Mouse (Mus musculus): ENCODE results near the gene AY358078. TPM values are rescaled to one million over a fixed set of nuclear protein-coding genes. Genes with fewer than 3 reads are reported as not detected.
"Not testable (repeated sequence)": the region's sequence is repeated elsewhere in the genome, so short reads cannot be mapped to it uniquely, and the experiment has no call there.

Gene AY358078
- not detected in 2 replicates for polyA plus RNA-seq (2015; fragmentation: Nextera tagmentation; extraction: Ambion mirVana)

- Histone ChIP-seq H3K27me3 (ENCODE audit: control insufficient read depth, insufficient read depth, low read depth, low read length) (no peaks in the 10 kb centered on the region), H3K4me2 (ENCODE audit: low read depth, low read length) (no peak within 1 kb of the TSS), H3K9ac (ENCODE audit: low read length) (no peak within 1 kb of the TSS), H3K4me1 (replicated peaks; ENCODE audit: control insufficient read depth, insufficient read depth, low read length) (no peaks in the 10 kb centered on the region), H3K27ac (ENCODE audit: low read length) (no peak within 1 kb of the TSS), H3K9me3 (ENCODE audit: control insufficient read depth, low read length) (no peaks in the 10 kb centered on the region), H3K36me3 (ENCODE audit: control insufficient read depth, insufficient read depth, low read length) (no peaks in the 10 kb centered on the region), H3K4me3 (ENCODE audit: low read length) (no peak within 1 kb of the TSS)
- 63% methylated on average over 2 of the region's 2 CpGs for WGBS
- ATAC-seq (ENCODE audit: low read depth): no peak
Observed at GRCm38 (mm10) chr14:51799746-51800145, at the start of gene AY358078. Gene AY358078 (plus strand): TSS chr14:51800046.

- no peak for ATAC-seq (ENCODE audit: low read depth)
- H3K27ac ChIP-seq (ENCODE audit: low read length): no peak overlapping the region
- 70% methylated on average over 2 of the region's 2 CpGs for WGBS
Observed at GRCm38 (mm10) chr14:51755944-51756343, 43.9 kb upstream of the AY358078 start.

DNA sequence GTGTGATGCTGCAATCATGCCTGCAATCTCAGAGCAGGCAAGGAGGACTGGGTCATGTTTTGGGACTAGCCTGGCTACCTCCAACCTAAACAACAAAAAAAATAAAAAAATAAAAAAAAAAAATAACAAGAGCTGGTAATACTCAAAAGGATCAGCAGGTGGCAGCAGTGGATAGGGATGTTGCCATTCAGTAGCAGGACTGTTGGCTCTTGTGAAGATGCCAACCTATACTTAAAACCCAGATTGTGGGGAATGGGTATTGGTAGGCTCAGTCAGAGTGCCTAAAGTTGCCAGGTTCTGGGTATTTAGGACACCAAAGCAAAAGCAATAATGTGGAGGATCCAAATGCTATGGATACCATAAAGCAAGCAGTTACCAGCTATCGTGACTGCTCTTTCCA is 28.5 kb upstream of the AY358078 start:
- not testable (repeated sequence) for H3K36me3 ChIP-seq (ENCODE audit: control insufficient read depth, insufficient read depth, low read length); H3K4me3 ChIP-seq (ENCODE audit: low read length); H3K4me2 ChIP-seq (ENCODE audit: low read depth, low read length); H3K27me3 ChIP-seq (ENCODE audit: control insufficient read depth, insufficient read depth, low read depth, low read length); H3K4me1 ChIP-seq (replicated peaks; ENCODE audit: control insufficient read depth, insufficient read depth, low read length); ATAC-seq (ENCODE audit: low read depth); H3K27ac ChIP-seq (ENCODE audit: low read length); H3K9me3 ChIP-seq (ENCODE audit: control insufficient read depth, low read length); H3K9ac ChIP-seq (ENCODE audit: low read length)
- WGBS: 76% methylated on average over 1 of the region's 1 CpGs

More at GRCm38 (mm10) chr14:51755944-51756343, 43.9 kb upstream of the AY358078 start:
- no peaks in the 10 kb centered on the region for H3K36me3 ChIP-seq (ENCODE audit: control insufficient read depth, insufficient read depth, low read length)
- no peak overlapping the region for H3K4me2 ChIP-seq (ENCODE audit: low read depth, low read length)
- no peak overlapping the region for H3K4me3 ChIP-seq (ENCODE audit: low read length)
- H3K27me3 ChIP-seq (ENCODE audit: control insufficient read depth, insufficient read depth, low read depth, low read length): no peaks in the 10 kb centered on the region
- H3K9me3 ChIP-seq (ENCODE audit: control insufficient read depth, low read length): no peaks in the 10 kb centered on the region
- no peak overlapping the region for H3K9ac ChIP-seq (ENCODE audit: low read length)
- no peaks in the 10 kb centered on the region for H3K4me1 ChIP-seq (replicated peaks; ENCODE audit: control insufficient read depth, insufficient read depth, low read length)

DNA sequence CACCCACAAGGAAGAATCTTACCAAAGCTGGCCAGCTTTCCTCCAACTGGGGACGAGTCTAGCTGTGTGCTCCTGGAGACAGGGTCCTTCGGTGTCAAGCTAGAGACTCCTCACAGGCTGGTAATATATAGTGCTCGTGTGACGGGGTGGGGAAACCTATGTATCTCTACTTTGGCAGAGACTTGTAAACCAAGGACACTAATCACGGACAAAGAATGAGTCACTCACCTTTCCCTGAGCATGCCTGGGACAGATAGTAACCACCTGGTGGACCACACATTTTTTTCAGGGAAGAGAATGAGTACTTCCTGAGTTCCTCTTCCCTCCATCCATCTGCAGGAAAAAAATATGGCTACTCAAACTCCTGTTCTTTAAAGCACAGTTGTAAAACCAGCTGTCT is 26.4 kb upstream of the AY358078 start, which contains the start of gene Ang4:
Ang4 (minus strand) TSS at position 101 of the 400 bp plus-strand sequence.
- 70% methylated on average over 5 of the region's 5 CpGs for WGBS
- no peak for ATAC-seq (ENCODE audit: low read depth)
- Histone ChIP-seq H3K27ac (ENCODE audit: low read length) (no peak within 1 kb of the TSS), H3K9me3 (ENCODE audit: control insufficient read depth, low read length) (no peaks in the 10 kb centered on the region), H3K4me3 (ENCODE audit: low read length) (no peak within 1 kb of the TSS), H3K36me3 (ENCODE audit: control insufficient read depth, insufficient read depth, low read length) (no peaks in the 10 kb centered on the region), H3K4me1 (replicated peaks; ENCODE audit: control insufficient read depth, insufficient read depth, low read length) (no peaks in the 10 kb centered on the region), H3K27me3 (ENCODE audit: control insufficient read depth, insufficient read depth, low read depth, low read length) (no peaks in the 10 kb centered on the region), H3K9ac (ENCODE audit: low read length) (no peak within 1 kb of the TSS), H3K4me2 (ENCODE audit: low read depth, low read length) (no peak within 1 kb of the TSS)

GRCm38 (mm10) chr14:51777791-51778190 is 22.1 kb upstream of the AY358078 start:
- Histone ChIP-seq H3K4me1 (replicated peaks; ENCODE audit: control insufficient read depth, insufficient read depth, low read length) (no peaks in the 10 kb centered on the region), H3K9ac (ENCODE audit: low read length) (no peak overlapping the region), H3K9me3 (ENCODE audit: control insufficient read depth, low read length) (no peaks in the 10 kb centered on the region), H3K27ac (ENCODE audit: low read length) (no peak overlapping the region), H3K4me2 (ENCODE audit: low read depth, low read length) (no peak overlapping the region), H3K4me3 (ENCODE audit: low read length) (no peak overlapping the region), H3K36me3 (ENCODE audit: control insufficient read depth, insufficient read depth, low read length) (no peaks in the 10 kb centered on the region), H3K27me3 (ENCODE audit: control insufficient read depth, insufficient read depth, low read depth, low read length) (no peaks in the 10 kb centered on the region)
- 86% methylated on average over 1 of the region's 1 CpGs for WGBS
- no peak for ATAC-seq (ENCODE audit: low read depth)

DNA sequence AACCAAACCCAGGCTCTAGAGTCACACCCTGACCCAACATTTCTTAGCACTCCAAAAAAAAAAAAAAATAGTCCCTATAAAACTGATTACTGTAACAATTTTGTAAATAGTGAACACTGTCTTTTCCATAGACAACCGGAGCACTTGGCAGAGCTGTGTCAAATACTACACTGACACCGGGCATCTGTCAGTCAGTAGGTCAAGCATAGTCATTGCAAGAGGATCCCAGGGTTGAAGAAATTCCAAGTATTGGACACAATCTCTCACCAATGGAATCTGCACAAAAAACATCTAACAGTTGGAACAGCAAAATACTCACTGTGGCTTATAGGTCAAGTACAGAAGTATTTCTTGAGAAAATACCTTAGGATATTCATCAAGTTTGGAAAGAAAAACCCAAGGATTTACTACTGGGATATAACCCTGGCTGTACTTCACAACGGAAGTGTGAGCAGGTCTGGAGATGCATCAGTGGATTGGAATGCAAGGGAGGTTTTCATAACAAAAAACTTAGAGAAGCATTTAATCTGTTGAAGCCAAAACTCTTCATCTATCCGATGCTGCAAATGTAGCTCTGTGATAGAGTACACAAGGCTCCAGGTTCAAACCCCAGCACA is 20.9 kb upstream of the AY358078 start:
- WGBS: 75% methylated on average over 4 of the region's 4 CpGs
- Histone ChIP-seq H3K36me3 (ENCODE audit: control insufficient read depth, insufficient read depth, low read length) (no peaks in the 10 kb centered on the region), H3K9me3 (ENCODE audit: control insufficient read depth, low read length) (no peaks in the 10 kb centered on the region), H3K4me3 (ENCODE audit: low read length) (no peak overlapping the region), H3K9ac (ENCODE audit: low read length) (no peak overlapping the region), H3K4me1 (replicated peaks; ENCODE audit: control insufficient read depth, insufficient read depth, low read length) (no peaks in the 10 kb centered on the region), H3K4me2 (ENCODE audit: low read depth, low read length) (no peak overlapping the region), H3K27me3 (ENCODE audit: control insufficient read depth, insufficient read depth, low read depth, low read length) (no peaks in the 10 kb centered on the region), H3K27ac (ENCODE audit: low read length) (no peak overlapping the region)
- no peak for ATAC-seq (ENCODE audit: low read depth)

DNA sequence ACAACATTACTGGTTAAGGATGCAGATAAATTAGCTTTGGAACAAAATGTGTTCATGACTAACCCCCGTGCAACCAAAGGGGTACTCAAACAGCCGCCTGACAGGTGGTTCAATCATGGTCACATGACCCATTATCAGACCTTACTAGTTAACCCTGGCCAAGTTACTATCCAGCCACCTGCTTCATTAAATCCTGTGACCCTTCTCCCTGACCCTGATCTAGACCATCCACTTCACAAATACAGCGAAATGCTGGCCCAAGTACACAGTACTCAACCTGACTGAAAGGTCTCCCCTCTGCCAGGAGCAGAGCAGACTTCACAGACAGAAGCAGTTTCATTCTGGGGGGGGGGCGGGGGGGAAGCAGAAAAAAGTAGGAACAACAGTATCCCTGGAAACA is 13.5 kb upstream of the AY358078 start:
- WGBS: 63% methylated on average over 4 of the region's 4 CpGs
- Histone ChIP-seq H3K4me3 (ENCODE audit: low read length) (no peak overlapping the region), H3K36me3 (ENCODE audit: control insufficient read depth, insufficient read depth, low read length) (no peaks in the 10 kb centered on the region), H3K9me3 (ENCODE audit: control insufficient read depth, low read length) (no peaks in the 10 kb centered on the region), H3K27me3 (ENCODE audit: control insufficient read depth, insufficient read depth, low read depth, low read length) (no peaks in the 10 kb centered on the region), H3K4me1 (replicated peaks; ENCODE audit: control insufficient read depth, insufficient read depth, low read length) (no peaks in the 10 kb centered on the region), H3K9ac (ENCODE audit: low read length) (no peak overlapping the region), H3K27ac (ENCODE audit: low read length) (no peak overlapping the region), H3K4me2 (ENCODE audit: low read depth, low read length) (no peak overlapping the region)
- ATAC-seq (ENCODE audit: low read depth): no peak

GRCm38 (mm10) chr14:51787061-51787460 is 12.8 kb upstream of the AY358078 start:
- H3K36me3 ChIP-seq (ENCODE audit: control insufficient read depth, insufficient read depth, low read length): no peaks in the 10 kb centered on the region
- H3K4me3 ChIP-seq (ENCODE audit: low read length): no peak overlapping the region
- no peak overlapping the region for H3K9ac ChIP-seq (ENCODE audit: low read length)
- 92% methylated on average over 5 of the region's 5 CpGs for WGBS
- no peaks in the 10 kb centered on the region for H3K27me3 ChIP-seq (ENCODE audit: control insufficient read depth, insufficient read depth, low read depth, low read length)
- H3K9me3 ChIP-seq (ENCODE audit: control insufficient read depth, low read length): no peaks in the 10 kb centered on the region
- H3K4me1 ChIP-seq (replicated peaks; ENCODE audit: control insufficient read depth, insufficient read depth, low read length): no peaks in the 10 kb centered on the region
- no peak overlapping the region for H3K4me2 ChIP-seq (ENCODE audit: low read depth, low read length)
- no peak overlapping the region for H3K27ac ChIP-seq (ENCODE audit: low read length)
- no peak for ATAC-seq (ENCODE audit: low read depth)

DNA sequence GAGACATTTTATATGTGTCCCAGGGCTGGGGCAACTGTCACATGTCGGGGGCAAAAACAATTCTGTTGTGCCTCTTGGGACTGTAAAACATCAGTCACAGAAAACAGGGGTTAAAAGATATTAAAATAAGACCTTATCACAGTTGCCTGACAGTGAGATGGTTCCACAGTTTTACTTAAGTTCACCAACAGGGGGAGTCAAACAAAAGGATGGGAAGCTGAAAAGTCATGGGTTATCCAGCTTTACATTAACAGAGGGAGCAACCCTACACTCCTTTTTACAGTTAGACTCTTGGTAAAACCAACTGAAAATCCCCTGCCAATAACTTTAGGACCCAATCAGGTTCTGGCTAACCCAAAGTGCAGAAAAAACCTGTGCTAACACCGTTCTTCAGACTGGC is 10.7 kb upstream of the AY358078 start:
- Histone ChIP-seq H3K4me2 (ENCODE audit: low read depth, low read length) (no peak overlapping the region), H3K27ac (ENCODE audit: low read length) (no peak overlapping the region), H3K9ac (ENCODE audit: low read length) (no peak overlapping the region), H3K36me3 (ENCODE audit: control insufficient read depth, insufficient read depth, low read length) (no peaks in the 10 kb centered on the region), H3K27me3 (ENCODE audit: control insufficient read depth, insufficient read depth, low read depth, low read length) (no peaks in the 10 kb centered on the region), H3K4me3 (ENCODE audit: low read length) (no peak overlapping the region), H3K9me3 (ENCODE audit: control insufficient read depth, low read length) (no peaks in the 10 kb centered on the region), H3K4me1 (replicated peaks; ENCODE audit: control insufficient read depth, insufficient read depth, low read length) (no peaks in the 10 kb centered on the region)
- ATAC-seq (ENCODE audit: low read depth): no peak
- 76% methylated on average over 2 of the region's 2 CpGs for WGBS

DNA sequence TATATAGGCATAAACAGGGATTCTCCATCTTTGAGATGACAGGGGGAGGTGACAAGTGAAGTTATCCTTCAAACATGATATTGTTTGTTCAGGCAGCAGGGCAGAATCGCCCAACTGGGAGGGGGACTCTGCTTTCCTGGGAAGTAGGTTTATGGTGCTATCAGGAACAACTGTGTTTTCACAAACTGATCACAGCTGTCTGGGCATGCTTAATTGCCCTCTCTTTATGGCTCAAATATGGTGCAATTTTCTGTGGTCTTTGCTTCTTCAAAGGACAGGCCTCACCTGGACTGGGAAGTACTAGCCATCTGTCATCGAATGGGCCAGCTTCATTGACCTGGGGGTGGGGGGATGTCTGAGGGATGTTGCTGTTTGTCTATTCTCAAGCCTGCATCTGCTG is 5.7 kb upstream of the AY358078 start:
- no peak overlapping the region for H3K4me3 ChIP-seq (ENCODE audit: low read length)
- no peak overlapping the region for H3K4me2 ChIP-seq (ENCODE audit: low read depth, low read length)
- H3K9ac ChIP-seq (ENCODE audit: low read length): no peak overlapping the region
- H3K27ac ChIP-seq (ENCODE audit: low read length): no peak overlapping the region
- no peaks in the 10 kb centered on the region for H3K4me1 ChIP-seq (replicated peaks; ENCODE audit: control insufficient read depth, insufficient read depth, low read length)
- H3K36me3 ChIP-seq (ENCODE audit: control insufficient read depth, insufficient read depth, low read length): no peaks in the 10 kb centered on the region
- no peaks in the 10 kb centered on the region for H3K27me3 ChIP-seq (ENCODE audit: control insufficient read depth, insufficient read depth, low read depth, low read length)
- 57% methylated on average over 2 of the region's 2 CpGs for WGBS
- H3K9me3 ChIP-seq (ENCODE audit: control insufficient read depth, low read length): no peaks in the 10 kb centered on the region
- ATAC-seq (ENCODE audit: low read depth): no peak
